Mouse (Mus musculus) 3134 (cell line): ENCODE data around the gene Stard7.
"Not testable (repeated sequence)": the region's sequence is repeated elsewhere in the genome, so short reads cannot be mapped to it uniquely, and the experiment has no call there.

Source experiments
- DNase-seq: peaks from one replicate; pipeline ENCODE4 v3.0.0-alpha.2; 2011; ENCODE audit warnings: low spot score; ENCODE audit not compliant: insufficient read length; ENCODE audit errors: extremely low read depth

The Stard7 gene

DNA sequence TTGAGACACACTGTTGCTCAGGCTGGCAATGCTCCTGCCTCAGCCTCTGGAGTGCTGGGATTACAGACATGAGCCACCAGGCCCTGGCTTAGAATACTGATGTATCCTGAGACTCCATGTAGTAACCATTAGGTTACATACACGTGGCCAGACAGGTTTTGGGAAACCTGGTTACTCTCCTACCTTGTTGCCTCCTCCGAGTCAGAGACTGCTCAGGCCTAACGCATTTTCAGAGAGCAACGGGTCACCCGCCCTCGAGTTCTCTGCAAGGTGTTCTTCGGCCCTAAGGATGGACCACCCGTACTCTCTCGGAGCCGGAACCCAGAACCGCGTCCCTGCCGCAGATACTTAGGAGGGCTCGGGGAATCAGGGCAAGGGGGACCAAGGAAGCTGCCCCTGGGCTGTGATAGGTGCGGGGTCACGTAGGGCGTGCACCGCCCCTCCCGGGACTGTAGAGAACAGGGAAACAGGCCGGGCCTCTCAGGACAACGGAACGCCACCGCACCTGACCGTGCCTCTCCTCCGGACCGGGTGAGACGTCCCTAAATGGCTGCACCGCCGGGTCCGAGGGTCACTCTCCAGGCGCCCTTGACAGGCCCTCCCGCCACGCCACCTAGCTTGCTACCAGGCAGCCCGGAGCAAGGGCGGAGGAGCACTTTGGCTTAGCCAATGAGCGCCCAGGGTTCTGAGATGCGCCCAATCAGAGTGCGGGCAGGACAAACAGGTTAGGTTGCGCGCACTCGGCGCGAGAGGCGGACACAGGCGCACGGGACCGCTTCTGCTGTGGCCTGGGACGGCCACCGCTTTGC lies at the start of gene Stard7:
Gene Stard7 (plus strand): TSS at position 728 of the 809 bp plus-strand sequence.
- peak; percentile 95 for DNase-seq

DNA sequence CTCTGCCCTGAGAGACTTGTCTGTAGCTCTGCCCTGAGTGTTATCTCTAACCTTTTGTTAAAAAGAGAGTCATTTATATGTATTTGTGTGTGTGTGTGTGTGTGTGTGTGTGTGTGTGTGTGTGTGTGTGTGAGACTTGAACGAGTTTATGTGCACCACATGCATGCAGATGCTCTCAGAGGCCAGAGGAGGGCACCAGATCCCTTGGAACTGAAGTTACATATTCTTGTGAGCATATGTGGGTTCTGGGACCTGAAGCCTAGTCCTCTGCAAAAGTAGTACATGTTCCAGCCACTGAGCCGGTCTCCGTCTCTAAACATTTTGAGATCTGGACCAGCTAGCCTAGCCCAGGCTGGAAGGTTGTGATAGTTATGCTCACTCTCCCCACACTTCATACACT lies 44.8 kb upstream of the Stard7 start:
- no peak for DNase-seq

DNA sequence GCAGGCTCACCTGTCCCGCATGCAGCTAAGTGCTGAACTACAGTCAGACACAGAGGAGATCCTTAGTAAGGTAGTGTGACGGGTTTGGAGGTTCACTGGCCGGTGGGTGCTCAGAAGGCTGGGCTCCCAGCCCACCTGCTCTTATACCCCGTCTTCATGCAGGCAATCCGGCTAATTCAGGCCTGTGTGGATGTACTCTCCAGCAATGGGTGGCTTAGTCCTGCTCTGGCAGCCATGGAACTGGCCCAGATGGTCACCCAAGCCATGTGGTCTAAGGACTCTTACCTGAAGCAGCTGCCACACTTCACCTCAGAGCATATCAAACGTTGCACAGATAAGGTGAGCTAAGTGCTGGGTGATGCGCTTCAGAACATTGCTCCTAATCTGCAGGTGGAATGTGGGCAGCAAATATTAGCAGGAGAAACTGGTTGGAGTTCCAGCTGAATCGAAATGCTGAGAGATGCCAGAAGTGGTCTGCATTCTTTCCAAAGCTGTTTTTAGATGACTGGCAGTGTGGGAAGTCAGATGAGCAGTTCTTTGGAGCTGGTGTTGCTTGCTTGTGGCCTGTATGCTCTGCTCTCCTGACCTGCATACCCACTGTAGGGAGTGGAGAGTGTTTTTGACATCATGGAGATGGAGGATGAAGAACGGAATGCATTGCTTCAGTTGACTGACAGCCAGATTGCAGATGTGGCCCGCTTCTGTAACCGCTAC lies 32.0 kb upstream of the Stard7 start:
- DNase-seq, result no peak

DNA sequence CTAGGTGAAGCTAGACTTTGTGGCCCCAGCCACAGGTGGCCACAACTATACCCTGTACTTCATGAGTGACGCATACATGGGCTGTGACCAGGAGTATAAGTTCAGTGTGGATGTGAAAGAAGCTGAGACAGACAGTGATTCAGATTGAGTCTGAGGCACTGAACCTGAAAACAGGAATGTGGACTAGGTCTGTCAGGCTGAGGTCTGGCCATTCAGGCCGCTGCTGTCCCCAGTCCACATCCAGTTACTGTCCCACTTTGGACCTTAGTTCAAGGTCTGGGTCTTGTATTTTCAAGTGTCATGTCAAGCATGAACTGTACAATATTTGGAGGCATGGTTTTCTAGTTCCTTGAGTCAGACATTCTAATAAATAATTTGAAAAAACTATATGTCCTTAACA lies 30.0 kb upstream of the Stard7 start:
- DNase-seq, result no peak

DNA sequence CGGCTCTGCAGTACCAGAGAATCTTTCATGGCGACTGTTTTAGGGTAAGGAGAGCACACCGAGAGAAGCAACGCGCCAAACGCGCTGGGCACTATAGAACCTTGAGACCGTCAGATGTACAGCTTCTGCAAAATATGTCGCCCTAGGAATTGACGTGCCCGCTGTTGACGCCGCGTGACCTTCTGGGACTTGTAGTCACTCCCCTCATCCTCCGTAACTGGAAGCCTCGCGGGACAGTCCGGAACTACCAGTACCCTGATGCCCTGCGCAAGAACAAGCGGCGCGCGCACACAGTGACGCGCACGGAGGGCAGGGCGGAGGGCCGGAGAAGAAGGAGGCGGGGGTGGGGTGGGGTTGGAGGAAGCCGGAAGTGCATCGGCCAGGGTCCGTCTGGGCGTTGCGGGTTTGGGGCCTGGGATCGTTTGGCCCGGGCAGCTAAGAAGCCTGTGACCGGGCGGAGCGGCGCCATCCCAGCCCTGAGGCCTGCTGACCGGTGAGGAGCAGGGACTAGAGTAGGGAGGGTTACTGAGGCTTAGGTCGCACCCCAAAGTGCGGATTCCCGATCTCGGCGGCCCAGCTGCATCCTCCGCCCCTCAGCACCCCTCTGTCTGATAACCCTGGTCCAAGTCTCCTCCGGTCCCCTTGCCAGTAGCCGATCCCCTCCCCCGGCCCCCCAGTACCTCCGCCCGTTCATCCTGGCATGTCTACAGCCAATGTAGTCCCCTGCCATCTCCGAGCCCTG lies 22.3 kb upstream of the Stard7 start, which contains the start of the genes Ciao1 and Tmem127:
Gene Ciao1 (minus strand): TSS at position 225 of the 742 bp plus-strand sequence.
Gene Tmem127 (plus strand): TSS at position 317 of the 742 bp plus-strand sequence.
- DNase-seq, result peak; percentile 99

DNA sequence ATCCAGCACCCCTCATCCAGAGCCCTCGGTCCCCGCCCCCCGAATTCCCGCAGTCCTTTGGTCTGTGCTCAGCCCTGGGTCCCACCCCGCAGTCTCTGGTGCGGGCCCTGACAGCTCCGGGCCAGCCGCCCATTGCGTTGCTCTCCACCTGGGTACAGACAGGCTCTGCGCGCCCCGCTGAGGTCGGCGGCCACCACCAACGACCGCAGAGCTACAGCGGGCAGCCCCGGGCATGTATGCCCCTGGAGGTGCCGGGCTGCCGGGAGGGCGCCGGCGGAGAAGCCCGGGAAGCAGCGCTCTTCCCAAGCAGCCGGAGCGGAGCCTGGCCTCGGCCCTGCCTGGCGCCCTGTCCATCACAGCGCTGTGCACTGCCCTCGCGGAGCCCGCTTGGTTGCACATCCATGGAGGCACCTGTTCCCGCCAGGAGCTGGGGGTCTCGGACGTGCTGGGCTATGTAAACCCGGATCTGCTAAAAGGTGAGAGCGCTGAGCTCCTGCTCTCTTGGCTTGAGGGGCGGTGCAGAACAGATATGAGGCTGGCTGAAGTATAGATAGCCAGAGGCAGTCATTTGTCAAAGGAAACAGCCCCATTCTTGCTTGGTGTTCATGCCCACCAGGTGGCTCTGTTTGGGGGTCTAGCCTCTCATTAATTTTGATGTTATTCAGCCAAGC lies 21.5 kb upstream of the Stard7 start:
- no peak for DNase-seq

DNA sequence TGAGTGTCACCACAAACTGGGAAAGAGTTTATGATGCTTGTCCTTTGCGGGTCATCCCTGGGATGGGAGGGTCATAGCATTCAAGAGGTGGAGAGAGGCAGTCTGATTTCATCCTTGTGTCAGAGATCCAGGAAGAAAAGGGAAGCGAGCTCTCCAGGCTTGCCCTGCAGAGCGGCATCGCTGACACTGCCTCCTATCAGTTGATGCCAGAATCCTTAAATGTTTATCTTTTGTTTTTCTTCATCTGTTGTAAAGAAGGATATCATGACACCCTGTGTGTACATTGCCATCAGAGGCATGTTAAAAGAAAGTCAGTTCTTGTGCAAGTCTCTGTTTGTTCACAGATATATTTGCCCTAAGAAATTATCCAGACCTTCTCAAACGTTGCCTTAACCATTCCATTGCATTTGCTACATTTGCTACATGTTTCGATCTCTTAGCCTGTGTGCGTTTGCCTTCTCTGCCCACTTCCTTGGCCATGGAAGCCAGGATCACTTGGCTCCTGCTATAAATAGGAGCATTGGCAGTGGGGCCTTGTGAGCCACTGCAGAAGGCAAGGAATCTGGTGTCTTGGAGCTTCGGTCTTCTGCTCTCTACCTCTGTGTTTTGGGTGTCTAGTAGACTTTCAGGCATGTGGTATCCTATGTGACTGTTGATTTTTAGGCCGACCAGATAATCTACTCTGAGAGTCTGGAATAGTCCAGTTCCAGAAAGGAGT lies 19.6 kb upstream of the Stard7 start:
- no peak for DNase-seq

DNA sequence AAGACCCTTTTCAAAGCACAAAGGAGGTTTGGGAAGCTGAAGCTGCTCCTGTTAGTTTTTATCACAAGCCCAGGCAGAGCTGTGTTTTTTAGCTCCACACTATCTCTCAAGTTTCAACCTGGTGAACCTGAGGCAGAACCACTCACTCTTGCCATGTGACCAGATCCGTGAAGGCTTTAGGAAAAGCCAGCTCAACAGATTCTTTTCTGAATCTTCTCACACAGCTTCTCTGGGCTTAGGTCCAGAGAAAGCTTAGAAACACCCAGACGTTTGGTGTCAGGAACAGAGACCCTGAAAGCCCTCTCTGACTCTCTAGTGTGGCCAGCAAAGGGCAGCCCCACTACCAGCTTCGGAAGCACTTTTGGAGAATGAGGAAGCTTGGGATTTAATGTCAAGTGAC lies 18.6 kb upstream of the Stard7 start:
- no peak for DNase-seq

DNA sequence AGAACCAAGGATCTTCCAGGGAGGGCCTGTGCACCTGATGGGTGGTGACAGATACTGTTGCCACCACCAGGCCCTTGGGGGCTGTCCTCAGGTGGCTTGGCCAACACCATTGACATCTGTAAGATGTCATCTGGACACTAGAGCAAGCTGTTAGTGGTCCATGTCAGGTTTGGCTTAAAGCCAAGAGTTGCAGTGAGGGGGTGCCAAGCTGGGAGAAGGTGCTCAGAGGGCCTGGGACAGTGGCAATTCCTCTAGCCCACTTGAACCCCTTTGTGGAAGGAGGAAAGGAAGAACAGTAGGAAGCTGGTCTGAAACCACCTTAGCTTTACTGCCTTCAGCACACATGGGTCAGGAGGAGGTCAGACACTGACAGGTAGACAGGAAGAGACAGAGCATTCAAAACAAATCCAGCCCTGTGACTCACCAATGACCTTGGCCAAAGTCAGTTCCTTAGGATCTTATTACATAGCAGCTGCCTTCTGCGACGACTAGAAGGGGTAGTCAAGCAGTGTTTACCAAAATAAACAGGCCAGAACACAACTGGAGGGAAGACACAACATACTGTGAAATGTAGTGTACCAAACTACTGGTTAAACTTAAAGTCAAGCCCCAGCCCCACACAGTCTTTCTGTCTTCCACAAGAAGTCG lies 18.0 kb upstream of the Stard7 start:
- no peak for DNase-seq

DNA sequence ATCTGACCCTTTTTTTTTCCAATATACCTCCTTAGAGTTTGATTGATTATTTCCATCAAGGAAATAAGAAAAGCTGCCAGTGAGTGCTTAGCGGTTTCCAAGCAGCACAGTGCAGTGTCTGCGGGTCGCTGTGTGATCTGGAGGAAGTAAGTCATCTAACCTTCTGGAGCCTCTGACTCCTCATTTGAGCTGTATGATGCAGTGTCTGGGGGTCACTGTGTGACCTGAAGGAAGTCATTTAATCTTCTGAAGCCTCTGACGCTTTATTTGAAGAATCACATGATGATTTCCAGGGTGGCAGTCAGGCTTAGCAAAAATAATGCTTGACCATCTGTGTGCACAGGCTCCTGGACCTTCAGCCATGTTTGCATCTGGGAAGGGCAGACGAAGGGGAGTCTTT lies 17.2 kb upstream of the Stard7 start:
- no peak for DNase-seq

DNA sequence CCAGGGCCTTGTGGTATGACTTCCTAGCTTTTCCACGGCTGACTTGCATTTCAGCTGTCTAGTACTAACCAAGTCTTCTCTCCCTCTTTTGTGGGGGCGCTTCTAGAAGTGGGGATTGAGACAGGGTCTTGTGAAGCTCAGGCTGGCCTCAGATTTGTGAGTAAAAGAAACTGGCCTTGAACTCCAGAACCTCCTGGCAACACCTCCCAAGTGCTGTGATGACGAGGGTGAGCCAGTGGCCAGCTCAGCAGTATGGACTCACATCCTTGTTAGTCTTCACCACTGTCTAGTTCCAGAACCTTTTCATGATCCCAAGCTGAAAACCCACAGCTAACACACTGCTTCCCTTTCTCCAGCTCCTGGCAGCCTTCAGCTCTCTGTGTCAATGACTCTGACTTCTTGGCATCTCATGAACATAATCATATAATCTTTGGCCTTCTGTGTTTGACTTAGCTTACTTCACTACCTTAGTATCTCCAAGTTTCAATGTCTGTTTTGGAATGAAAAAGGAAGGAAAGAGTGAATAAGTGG lies 15.3 kb upstream of the Stard7 start:
- no peak for DNase-seq

DNA sequence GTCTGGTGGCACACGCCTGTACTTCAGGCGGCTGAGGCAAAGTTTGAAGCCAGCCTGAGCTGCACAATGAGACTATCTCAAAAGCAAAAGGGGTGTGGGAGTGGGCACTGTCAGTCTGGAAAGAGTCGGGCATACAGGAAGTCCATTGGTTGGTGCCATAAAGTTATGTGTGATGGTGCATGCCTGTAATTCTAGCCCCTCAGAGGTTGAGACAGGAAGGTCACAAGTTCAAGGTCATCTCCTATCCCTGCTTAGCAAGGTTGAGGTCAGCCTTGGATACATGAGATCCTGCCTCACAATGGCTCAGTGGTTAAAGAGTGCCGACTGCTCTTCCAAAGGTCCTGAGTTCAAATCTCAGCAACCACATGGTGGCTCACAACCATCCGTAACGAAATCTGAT lies 14.7 kb upstream of the Stard7 start:
- DNase-seq, result no peak

DNA sequence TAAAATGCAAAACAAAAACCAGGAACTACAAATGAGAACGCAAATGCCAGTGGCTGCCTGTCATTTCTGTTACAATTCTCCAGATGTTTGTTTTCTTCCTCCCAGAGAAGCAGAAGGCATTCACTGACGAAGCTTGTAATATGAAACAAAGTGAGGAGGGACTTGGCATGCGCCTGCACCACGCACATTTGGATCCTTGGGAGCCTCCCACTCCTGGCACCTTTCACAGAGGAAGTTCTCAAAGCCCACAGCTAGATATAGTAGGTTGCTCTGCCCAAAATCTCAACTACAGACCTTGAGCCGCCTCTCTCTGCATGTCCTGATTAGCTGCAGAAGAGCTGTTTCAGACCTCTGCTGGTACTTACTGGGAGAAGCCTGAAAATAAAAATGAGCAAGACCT lies 10.7 kb upstream of the Stard7 start:
- no peak for DNase-seq

DNA sequence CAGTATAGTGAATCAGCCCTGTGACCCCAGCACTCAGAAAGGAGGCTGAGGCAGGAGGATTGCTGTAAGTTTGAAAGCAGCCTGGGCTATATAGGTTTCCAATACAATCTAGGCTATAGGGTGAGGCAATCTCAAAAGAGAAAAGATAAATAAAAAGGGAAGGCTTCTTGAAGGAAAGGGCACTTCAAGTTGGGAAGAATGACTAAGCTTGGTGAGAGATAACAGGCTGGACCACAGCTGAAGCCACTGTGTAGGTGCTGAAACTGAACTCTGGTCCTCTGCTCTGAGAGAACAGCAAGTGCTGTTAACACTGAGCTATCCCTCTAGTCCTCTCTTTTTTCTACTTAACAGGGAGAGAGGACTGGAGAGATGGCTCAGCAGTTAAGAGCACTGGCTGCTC lies 7.5 kb upstream of the Stard7 start:
- DNase-seq, result no peak

DNA sequence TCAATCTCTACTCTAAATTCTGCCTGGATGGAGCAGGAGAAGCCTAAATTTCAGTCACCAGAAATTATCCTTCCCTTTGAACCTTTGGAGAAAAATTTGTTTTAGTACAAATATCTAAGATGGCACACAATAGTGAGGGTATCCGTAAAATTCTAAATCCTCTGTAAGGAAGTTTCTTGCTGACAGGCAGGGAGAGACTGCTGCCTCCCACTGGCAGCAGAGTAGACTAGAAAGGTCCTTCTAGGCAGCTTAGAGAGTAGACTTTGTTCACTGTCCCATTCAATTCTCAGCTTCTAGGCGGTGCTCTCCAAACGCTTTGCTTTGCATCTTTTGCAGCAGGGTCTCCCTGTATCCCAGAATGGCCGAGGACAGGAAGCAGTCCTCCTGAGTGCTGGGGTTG lies 2.2 kb upstream of the Stard7 start:
- no peak for DNase-seq

DNA sequence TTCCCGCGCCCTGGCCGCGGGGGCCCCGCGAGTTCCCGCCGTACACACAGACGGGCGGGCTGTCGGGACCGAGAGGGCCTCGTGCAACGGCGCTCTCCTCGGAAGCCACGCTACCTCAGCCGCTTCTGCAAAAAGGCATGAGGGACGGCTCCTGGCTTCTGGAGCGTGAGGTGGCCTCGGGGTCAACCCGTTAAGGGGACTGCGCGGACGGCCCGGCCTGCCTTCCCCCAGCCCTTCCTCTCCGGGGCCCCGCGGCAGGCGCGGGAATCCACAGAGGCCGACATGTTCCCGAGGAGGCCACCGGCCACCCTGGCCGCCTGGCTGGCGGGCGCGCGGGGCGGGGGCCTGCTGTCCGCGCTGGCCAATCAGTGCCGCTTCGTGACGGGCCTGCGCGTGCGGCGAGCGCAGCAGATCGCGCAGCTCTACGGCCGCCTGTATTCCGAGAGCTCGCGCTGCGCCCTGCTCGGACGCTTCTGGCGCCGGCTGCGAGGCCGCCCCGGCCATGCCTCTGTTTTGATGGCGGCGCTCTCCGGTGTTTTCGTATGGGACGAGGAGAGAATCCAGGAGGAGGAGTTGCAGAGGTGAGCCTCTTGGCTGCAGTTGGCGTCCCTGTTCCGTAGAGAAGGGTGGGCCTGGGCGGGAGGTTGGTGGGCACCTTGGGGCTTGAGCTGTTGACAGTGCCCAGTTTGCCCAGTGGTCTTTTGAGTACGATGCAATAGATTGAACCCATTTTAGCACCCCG lies 453 bp downstream of the Stard7 start:
- DNase-seq, result peak; percentile 92

DNA sequence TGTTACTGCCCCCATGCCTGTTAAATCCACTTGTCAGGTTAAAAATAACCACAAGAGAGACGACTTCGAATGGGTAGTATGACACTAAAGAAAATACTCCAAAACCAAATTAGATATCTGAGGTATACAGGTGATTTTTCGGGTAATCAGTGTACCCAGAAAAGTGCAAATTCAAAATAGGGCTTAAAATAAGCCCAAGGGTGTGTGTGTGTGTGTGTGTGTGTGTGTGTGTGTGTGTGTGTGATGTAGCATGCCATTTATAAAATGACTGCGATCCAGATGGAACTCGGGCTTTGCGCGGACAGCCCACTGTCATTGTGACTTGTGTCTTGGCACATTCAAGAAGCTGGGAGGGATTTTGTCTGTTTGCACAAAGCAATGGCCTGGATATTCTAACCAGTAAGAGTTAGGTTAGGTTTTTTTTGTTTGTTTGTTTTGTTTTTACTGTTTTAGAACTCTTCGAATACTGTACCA lies 1.1 kb downstream of the Stard7 start:
- peak; percentile 26 for DNase-seq

DNA sequence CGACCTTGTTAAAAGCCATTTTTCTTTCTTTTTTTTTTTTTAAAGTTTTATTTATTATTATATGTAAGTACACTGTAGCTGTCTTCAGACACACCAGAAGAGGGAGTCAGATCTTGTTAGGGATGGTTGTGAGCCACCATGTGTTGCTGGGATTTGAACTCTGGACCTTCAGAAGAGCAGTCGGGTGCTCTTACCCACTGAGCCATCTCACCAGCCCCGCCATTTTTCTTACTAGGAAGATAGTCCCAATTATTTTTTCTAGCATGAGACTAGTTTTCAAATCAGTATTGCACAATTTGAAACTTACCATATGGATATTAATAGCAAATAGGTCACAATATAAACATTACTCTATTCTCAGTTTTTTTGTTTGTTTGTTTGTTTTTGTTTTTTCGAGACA lies 2.0 kb downstream of the Stard7 start:
- not testable (repeated sequence) for DNase-seq

DNA sequence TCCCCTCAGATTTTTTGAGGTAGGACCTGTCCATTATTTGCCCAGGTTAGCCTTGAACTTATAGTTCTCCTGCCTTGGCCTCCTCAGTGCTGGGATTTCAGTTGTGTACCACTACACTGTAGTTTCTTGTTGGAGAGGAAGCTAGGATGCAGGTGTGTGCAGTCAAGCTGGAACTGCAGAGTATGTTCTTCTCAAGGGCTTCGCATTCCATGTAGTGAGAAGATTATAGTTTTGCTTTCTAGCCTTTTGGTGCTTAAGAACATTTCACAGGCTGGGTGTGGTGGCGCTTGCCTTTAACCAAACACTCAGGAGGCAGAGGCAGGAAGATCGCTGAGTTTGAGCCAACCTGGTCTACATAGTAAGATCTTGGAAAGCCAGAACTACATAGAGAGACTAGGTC lies 2.8 kb downstream of the Stard7 start:
- no peak for DNase-seq
